Comparison of ENCODE assay signal across 31 mouse cellular contexts in genomic region chr16:22515476-22515875, GRCm38 (mm10).
DNase-seq lines count a peak whose midpoint lies in the region; ATAC-seq and TF ChIP-seq lines count a peak whose summit lies in the region.
"Had no signal": no experiment of that assay in that cellular context is flagged by ENCODE, and none has a peak within 500 bp of the region (broad histone marks: within the 10 kb centered on the region; RNA-seq: fewer than 3 reads in every experiment).

No protein-coding gene starts in this region.

- no peaks in the 10 kb centered on the region for H3K9me3 ChIP-seq in lung, embryonic 16.5 days (ENCODE audit: control insufficient read depth, low read length)
- H3K9me3 ChIP-seq in limb, embryonic 10.5 days (replicated peaks), result no peaks in the 10 kb centered on the region
- H3K9me3 ChIP-seq: embryonic facial prominence, embryonic 12.5 days; forebrain, embryonic 10.5 days; G1E; hindbrain, embryonic 15.5 days; midbrain, embryonic 13.5 days; neural tube, embryonic 13.5 days had no signal

- no peaks in the 10 kb centered on the region for H3K27me3 ChIP-seq in lung, embryonic 16.5 days (ENCODE audit: control insufficient read depth, insufficient read depth, low read depth, low read length)
- no peaks in the 10 kb centered on the region; the same call in 1 of the 2 replicates for H3K27me3 ChIP-seq in limb, embryonic 10.5 days (ENCODE audit: low read depth, poor library complexity, severe bottlenecking)
- H3K27me3 ChIP-seq: embryonic facial prominence, embryonic 12.5 days; hindbrain, embryonic 15.5 days; midbrain, embryonic 13.5 days; neural tube, embryonic 13.5 days had no signal

- H3K27ac ChIP-seq in lung, embryonic 16.5 days (ENCODE audit: low read length), result peak overlapping the region; percentile 40; the same call in 1 of the 2 replicates
- H3K27ac ChIP-seq in limb, embryonic 10.5 days, result no peak overlapping the region
- H3K27ac ChIP-seq: embryonic facial prominence, embryonic 12.5 days; forebrain, embryonic 10.5 days; hindbrain, embryonic 10.5 days; hindbrain, embryonic 15.5 days; left cerebral cortex, adult 2 months; liver, embryonic 14.5 days; midbrain, embryonic 13.5 days; neural tube, embryonic 13.5 days; stomach, postnatal 0 days had no signal

- H3K4me1 ChIP-seq in lung, embryonic 16.5 days (replicated peaks; ENCODE audit: control insufficient read depth, insufficient read depth, low read length), result peaks cover 21% of the 10 kb centered on the region
- peaks cover 6% of the 10 kb centered on the region; the same call in 1 of the 2 replicates for H3K4me1 ChIP-seq in lung, adult 2 months (ENCODE audit: control insufficient read depth, insufficient read depth, low read length)
- H3K4me1 ChIP-seq in limb, embryonic 10.5 days, result peaks cover 28% of the 10 kb centered on the region

- no peak overlapping the region for H3K4me3 ChIP-seq in lung, embryonic 16.5 days (ENCODE audit: low read length)
- H3K4me3 ChIP-seq in lung, adult 2 months (replicated peaks; ENCODE audit: extremely low read depth, low read depth, low read length), result no peak overlapping the region
- H3K4me3 ChIP-seq in limb, embryonic 10.5 days, result no peak overlapping the region
- H3K4me3 ChIP-seq: embryonic facial prominence, embryonic 12.5 days; forebrain, embryonic 10.5 days; hindbrain, embryonic 10.5 days; hindbrain, embryonic 15.5 days; left cerebral cortex, adult 2 months; midbrain, embryonic 13.5 days; neural tube, embryonic 13.5 days had no signal

- H3K36me3 ChIP-seq in lung, embryonic 16.5 days (ENCODE audit: control insufficient read depth, insufficient read depth, low read length), result no peaks in the 10 kb centered on the region
- H3K36me3 ChIP-seq in limb, embryonic 10.5 days, result no peaks in the 10 kb centered on the region
- H3K36me3 ChIP-seq: embryonic facial prominence, embryonic 12.5 days; forebrain, embryonic 10.5 days; G1E; hindbrain, embryonic 10.5 days; hindbrain, embryonic 15.5 days; midbrain, embryonic 13.5 days; neural tube, embryonic 13.5 days had no signal

- H3K4me2 ChIP-seq in lung, embryonic 16.5 days (ENCODE audit: low read depth, low read length), result no peak overlapping the region
- H3K4me2 ChIP-seq: embryonic facial prominence, embryonic 12.5 days; hindbrain, embryonic 15.5 days; midbrain, embryonic 13.5 days; neural tube, embryonic 13.5 days had no signal

- DNase-seq in lung, adult 2 months, result no peak
- peak; percentile 31 for DNase-seq in WW6 (ENCODE audit: low read depth, low spot score)
- peak; percentile 36 for DNase-seq in limb, embryonic 10.5 days (ENCODE audit: low spot score)
- no peak for DNase-seq in cerebellum, adult 9-11 months
- DNase-seq: cerebellum, adult 2 months; cerebellum, postnatal 25 days; forebrain, postnatal 0 days; gastrocnemius, postnatal 10 days; heart, postnatal 14 days; kidney, adult 11 months; kidney, postnatal 14 days; liver; lung, postnatal 14 days; right cerebral cortex, postnatal 4 days; thymus, adult 18-20 months; thymus, postnatal 36 days had no signal

- no peak overlapping the region for H3K9ac ChIP-seq in lung, embryonic 16.5 days (ENCODE audit: low read length)
- H3K9ac ChIP-seq: embryonic facial prominence, embryonic 12.5 days; forebrain, postnatal 0 days; hindbrain, embryonic 15.5 days; liver, embryonic 14.5 days; midbrain, embryonic 13.5 days; neural tube, embryonic 13.5 days had no signal

- TF ChIP-seq POLR2A in lung, adult 2 months (IDR thresholded peaks at IDR 0.05; ENCODE audit: borderline replicate concordance, extremely low read depth, low read depth, low read length), result no peak

- TF ChIP-seq CTCF in lung, adult 2 months (IDR thresholded peaks at IDR 0.05; ENCODE audit: insufficient read depth, low read length), result no peak

- ATAC-seq in lung, embryonic 16.5 days (ENCODE audit: low read depth), result no peak
- no peak for ATAC-seq in megakaryocyte, adult 5-6 weeks (ENCODE audit: poor library complexity, severe bottlenecking)
- ATAC-seq in megakaryocyte progenitor cell, adult 5-6 weeks (replicated peaks; ENCODE audit: poor library complexity), result no peak
- ATAC-seq: CD4-positive, CD25-positive, alpha-beta regulatory T cell, adult 4 months; forebrain, postnatal 0 days; inflammation-experienced regulatory T-cells, adult 6 months; midbrain, embryonic 13.5 days had no signal

- 47% methylated on average over 5 of the region's 5 CpGs for WGBS in lung, embryonic 16.5 days
- 61% methylated on average over 5 of the region's 5 CpGs for WGBS in lung, adult 2 months
- 17% methylated on average over 5 of the region's 5 CpGs for WGBS in limb, embryonic 10.5 days

Comparison
In these comparisons a context has a peak if more than half of its experiments do, and no peak if none do; other contexts are left out.
1. DNase-seq: peak in WW6 (single experiment) and limb, embryonic 10.5 days (single experiment); none in lung, adult 2 months (single experiment) and cerebellum, adult 9-11 months (single experiment).